Mouse (Mus musculus) heart, adult 2 months (tissue): ENCODE measurements at regions not wholly inside any gene's neighbourhood (a gene's known extent, or its start where the extent isn't known, plus 50 kb on each side); places are given as distances from the start of the nearest gene placed in this dataset.

ENCODE experiments used
- DNase-seq, 2 experiments: peaks; one replicate each; pipeline ENCODE4 v3.0.0; 2021
- H3K27ac ChIP-seq: fragments of 200-600 bp; 2 replicates; pipeline ENCODE4 v1.8.1; 2022
- H3K27me3 ChIP-seq: fragments of 200-500 bp; 2 replicates; pipeline ENCODE4 v1.6.1; 2012; ENCODE audit warnings: mild to moderate bottlenecking, low read length, inconsistent platforms, mixed read lengths; ENCODE audit not compliant: control insufficient read depth, insufficient read depth
- H3K36me3 ChIP-seq: fragments of 200-500 bp; 2 replicates; pipeline ENCODE4 v1.6.1; 2012; ENCODE audit warnings: low read length, inconsistent platforms; ENCODE audit not compliant: control insufficient read depth, insufficient read depth
- H3K4me1 ChIP-seq: fragments of 200-500 bp; 2 replicates; pipeline ENCODE4 v1.6.1; 2011; ENCODE audit warnings: low read length; ENCODE audit not compliant: control insufficient read depth, insufficient read depth
- H3K4me3 ChIP-seq: fragments of 200-600 bp; 2 replicates; pipeline ENCODE4 v1.8.1; 2022
- H3K79me2 ChIP-seq: fragments of 200-500 bp; replicated peaks from 2 replicates; pipeline ENCODE4 v1.6.1; 2012; ENCODE audit warnings: mild to moderate bottlenecking, inconsistent platforms, low read length, moderate library complexity, mixed read lengths; ENCODE audit not compliant: control insufficient read depth, insufficient read depth
- H3K9ac ChIP-seq: fragments of 200-500 bp; 2 replicates; pipeline ENCODE4 v1.6.1; 2012; ENCODE audit warnings: low read depth, mild to moderate bottlenecking, control low read depth, inconsistent platforms, low read length, mixed read lengths
- CTCF ChIP-seq: fragments of 200-600 bp; IDR thresholded peaks from 2 replicates; pipeline ENCODE4 v1.8.1; 2022; ENCODE audit warnings: antibody characterized with exemption, mild to moderate bottlenecking, moderate library complexity
- EP300 ChIP-seq: fragments of 200-500 bp; IDR thresholded peaks from 2 replicates; pipeline ENCODE4 v1.6.1; 2011; ENCODE audit warnings: low read depth, low read length, control low read depth; ENCODE audit not compliant: insufficient read depth
- POLR2A ChIP-seq: fragments of 200-500 bp; IDR thresholded peaks from 2 replicates; pipeline ENCODE4 v1.6.1; 2011; ENCODE audit warnings: mild to moderate bottlenecking, low read depth, low read length, control low read depth; ENCODE audit not compliant: insufficient read depth
- WGBS: fragments of 180-500 bp; shearing (Covaris S2); methylation state at CpG from one replicate; pipeline ENCODE4 v1.1.7; 2018; 5-methylcytosine and 5-hydroxymethylcytosine counted together
- intact Hi-C: fragments of 180-260 bp; cut with DNase I; formaldehyde crosslinking; loops from one replicate; pipeline ENCODE4 v1.15.1; 2025

DNA sequence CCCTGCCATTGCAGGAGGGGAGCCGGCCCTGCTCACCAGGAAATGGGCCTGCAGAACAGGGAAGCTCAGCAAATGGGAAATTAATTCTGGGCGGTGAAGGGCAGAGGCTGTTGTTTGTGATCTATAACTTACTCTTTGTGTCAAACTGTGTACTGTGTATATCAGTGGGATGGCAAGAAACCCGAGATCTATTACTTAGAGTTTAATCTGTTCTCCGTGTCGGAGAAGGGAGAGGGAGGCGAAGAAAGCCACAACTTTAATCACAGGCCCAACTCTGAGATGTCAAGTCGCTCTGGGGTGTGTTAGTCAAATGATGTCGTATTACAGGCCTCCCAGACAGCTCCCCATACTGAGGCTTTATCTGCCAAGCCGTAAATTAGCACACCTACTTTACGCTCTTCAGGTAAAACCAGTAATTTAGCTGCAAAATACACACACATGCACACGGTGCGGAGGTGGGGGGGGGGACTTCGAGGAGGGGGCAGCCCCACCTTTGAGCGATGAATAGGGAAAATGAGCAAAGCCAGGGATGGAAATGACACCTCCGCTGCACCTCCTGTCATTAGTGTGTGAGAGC is 158.0 kb downstream of the Rplp1 start:
- WGBS: 80% methylated on average over 15 of the region's 15 CpGs
- Histone ChIP-seq H3K27ac (no peak overlapping the region), H3K4me3 (no peak overlapping the region), H3K79me2 (no peaks in the 10 kb centered on the region), H3K4me1 (no peaks in the 10 kb centered on the region), H3K27me3 (peaks cover 1% of the 10 kb centered on the region; the same call in 1 of the 2 replicates), H3K36me3 (no peaks in the 10 kb centered on the region), H3K9ac (no peak overlapping the region)
- no peak for TF ChIP-seq POLR2A
- TF ChIP-seq EP300: no peak
- TF ChIP-seq CTCF: no peak
- intact Hi-C loops: no loop called here
- no peak for DNase-seq

DNA sequence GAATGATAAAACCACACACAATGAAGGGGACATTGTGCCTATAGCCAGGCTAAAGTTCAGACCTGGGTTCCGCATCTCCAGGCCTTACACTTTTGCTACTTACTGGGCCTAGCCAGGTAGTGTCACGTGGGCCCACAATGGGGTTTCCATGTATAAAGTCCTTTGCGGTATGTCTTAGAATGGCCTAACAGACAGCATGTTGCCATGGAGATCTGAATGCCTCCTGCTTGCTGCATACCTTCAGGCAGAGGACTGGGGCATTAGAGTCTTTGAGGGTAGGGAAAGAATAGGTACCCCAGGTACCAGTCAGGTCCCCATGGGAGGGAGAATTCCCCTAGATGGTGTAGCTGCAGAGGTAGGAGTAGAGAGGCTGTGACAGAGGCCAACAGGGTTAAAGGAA is 159.0 kb downstream of the Rplp1 start:
- no peaks in the 10 kb centered on the region for H3K36me3 ChIP-seq
- 100% methylated on average over 3 of the region's 3 CpGs for WGBS
- H3K27ac ChIP-seq: no peak overlapping the region
- no peaks in the 10 kb centered on the region for H3K4me1 ChIP-seq
- H3K4me3 ChIP-seq: no peak overlapping the region
- no peaks in the 10 kb centered on the region for H3K79me2 ChIP-seq
- no peak overlapping the region for H3K9ac ChIP-seq
- TF ChIP-seq CTCF: no peak
- TF ChIP-seq POLR2A: no peak
- TF ChIP-seq EP300: no peak
- no peak for DNase-seq
- H3K27me3 ChIP-seq: peaks cover 1% of the 10 kb centered on the region; the same call in 1 of the 2 replicates
- intact Hi-C loops: no loop called here

DNA sequence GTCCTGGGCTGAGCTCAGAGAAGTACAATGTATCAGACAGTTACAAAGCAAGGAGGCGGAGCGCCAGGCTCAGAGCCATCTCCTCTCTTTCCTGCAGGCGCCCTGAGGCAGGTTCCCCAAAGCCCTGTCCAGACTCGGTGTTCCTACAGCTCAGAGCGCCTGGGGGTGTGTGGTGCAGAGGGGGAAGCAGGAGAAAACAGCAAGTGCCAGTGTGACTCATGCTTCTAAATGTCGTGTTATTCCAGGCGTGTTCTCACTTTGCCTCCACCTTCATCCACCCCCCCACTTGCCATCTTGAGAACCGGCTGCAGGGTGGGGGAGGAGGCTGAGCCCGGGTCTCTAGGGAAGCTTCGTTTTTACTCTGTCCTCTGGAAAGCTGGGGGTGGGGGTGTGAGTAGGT is 160.5 kb downstream of the Rplp1 start:
- DNase-seq: no peak
- H3K27ac ChIP-seq: no peak overlapping the region
- TF ChIP-seq EP300: no peak
- TF ChIP-seq POLR2A: no peak
- H3K9ac ChIP-seq: no peak overlapping the region
- WGBS: 31% methylated on average over 10 of the region's 10 CpGs
- H3K36me3 ChIP-seq: no peaks in the 10 kb centered on the region
- H3K27me3 ChIP-seq: peaks cover 1% of the 10 kb centered on the region; the same call in 1 of the 2 replicates
- H3K79me2 ChIP-seq: no peaks in the 10 kb centered on the region
- H3K4me1 ChIP-seq: no peaks in the 10 kb centered on the region
- no peak overlapping the region for H3K4me3 ChIP-seq
- intact Hi-C loops: no loop called here

DNA sequence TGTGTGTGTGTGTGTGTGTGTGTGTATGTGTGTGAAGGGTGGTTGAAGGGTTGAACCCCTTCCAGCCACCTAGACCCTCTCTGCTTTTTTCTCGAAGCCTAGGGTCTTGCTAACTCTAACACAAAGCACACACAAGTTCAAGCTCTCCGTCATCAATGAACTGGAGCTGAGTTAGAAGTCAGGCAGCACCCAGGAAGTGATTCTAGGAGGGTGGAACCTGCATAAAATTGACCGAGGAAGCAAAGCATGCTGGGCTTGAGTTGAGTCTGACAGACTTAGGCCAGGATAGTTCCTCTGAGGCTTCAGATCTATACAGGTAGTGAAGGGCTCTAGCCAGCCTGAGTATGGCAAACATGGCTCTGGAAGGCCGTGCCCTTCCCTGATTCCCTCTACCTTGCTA is 165.1 kb downstream of the Rplp1 start:
- no peaks in the 10 kb centered on the region for H3K36me3 ChIP-seq
- intact Hi-C loops: no loop called here
- 85% methylated on average over 4 of the region's 4 CpGs for WGBS
- TF ChIP-seq POLR2A (no peak), EP300 (no peak), CTCF (no peak)
- H3K4me3 ChIP-seq: no peak overlapping the region
- H3K27me3 ChIP-seq: no peaks in the 10 kb centered on the region
- peaks cover 3% of the 10 kb centered on the region for H3K4me1 ChIP-seq
- DNase-seq: no peak
- no peaks in the 10 kb centered on the region for H3K79me2 ChIP-seq
- no peak overlapping the region for H3K9ac ChIP-seq
- H3K27ac ChIP-seq: no peak overlapping the region

DNA sequence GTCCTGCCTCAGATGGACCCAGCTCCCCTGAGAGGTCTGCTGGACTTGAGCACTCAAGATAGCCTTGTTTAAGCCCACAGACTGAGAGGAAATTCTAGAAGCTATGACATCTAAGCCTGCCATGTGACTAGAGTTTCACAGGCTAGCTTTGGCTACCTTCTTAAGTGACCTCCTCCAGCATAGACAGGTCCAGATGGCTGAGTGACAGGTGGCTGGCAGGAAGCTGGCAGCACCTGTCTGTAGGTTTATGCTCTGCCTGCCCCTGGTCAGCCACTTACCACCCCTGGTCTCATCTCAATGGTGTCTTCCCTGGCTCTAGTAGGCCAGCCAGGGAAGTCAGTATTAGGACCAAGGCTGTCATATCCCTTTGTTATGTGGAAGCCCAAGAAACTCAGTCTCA is 165.9 kb downstream of the Rplp1 start:
- H3K79me2 ChIP-seq: no peaks in the 10 kb centered on the region
- no peak overlapping the region for H3K27ac ChIP-seq
- DNase-seq: no peak
- peaks cover 3% of the 10 kb centered on the region for H3K4me1 ChIP-seq
- no peak overlapping the region for H3K9ac ChIP-seq
- no peak overlapping the region for H3K4me3 ChIP-seq
- TF ChIP-seq POLR2A: no peak
- no peak for TF ChIP-seq EP300
- TF ChIP-seq CTCF: no peak
- H3K36me3 ChIP-seq: no peaks in the 10 kb centered on the region
- no peaks in the 10 kb centered on the region for H3K27me3 ChIP-seq
- intact Hi-C loops: no loop called here

DNA sequence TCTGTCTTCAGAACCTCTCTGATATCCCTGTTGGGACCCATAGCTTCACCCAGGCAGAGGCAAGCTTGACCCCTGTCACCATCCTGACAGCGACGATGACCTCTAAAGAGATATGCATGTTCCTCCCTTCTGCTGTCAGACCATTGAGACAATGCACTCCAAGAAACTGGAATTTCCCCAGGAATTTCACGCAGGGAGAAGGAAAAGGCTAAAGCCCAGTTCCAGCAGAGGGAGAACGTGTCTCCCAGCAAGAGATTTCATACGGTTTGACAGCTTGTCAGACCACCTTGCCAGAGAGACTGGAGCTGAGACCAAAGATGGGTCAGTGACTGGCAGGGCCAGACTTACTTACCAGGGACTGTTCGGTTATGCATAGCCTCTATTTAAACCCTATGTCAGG is 167.9 kb downstream of the Rplp1 start:
- intact Hi-C loops: no loop called here
- no peak overlapping the region for H3K4me3 ChIP-seq
- no peaks in the 10 kb centered on the region for H3K36me3 ChIP-seq
- no peak for TF ChIP-seq POLR2A
- TF ChIP-seq CTCF: no peak
- TF ChIP-seq EP300: no peak
- no peaks in the 10 kb centered on the region for H3K27me3 ChIP-seq
- H3K9ac ChIP-seq: no peak overlapping the region
- no peak overlapping the region for H3K27ac ChIP-seq
- 63% methylated on average over 6 of the region's 6 CpGs for WGBS
- DNase-seq: no peak
- peaks cover 3% of the 10 kb centered on the region for H3K4me1 ChIP-seq
- no peaks in the 10 kb centered on the region for H3K79me2 ChIP-seq
